Mouse (Mus musculus): ENCODE results near the gene Cadm1. TPM values are rescaled to one million over a fixed set of nuclear protein-coding genes. Genes with fewer than 3 reads are reported as not detected.

Cadm1 gene
- polyA plus RNA-seq, 1 experiment: 1.4 TPM

GRCm38 (mm10) chr9:47687604-47688003 lies 157.6 kb downstream of the Cadm1 start:
- no peak for TF ChIP-seq CTCF (IDR thresholded peaks at IDR 0.05; ENCODE audit: extremely low read depth, insufficient read length, insufficient replicate concordance, low read depth, low read length)
- no peak for TF ChIP-seq POLR2A (IDR thresholded peaks at IDR 0.05; ENCODE audit: low read depth, low read length)
- Histone ChIP-seq H3K4me1 (ENCODE audit: control insufficient read depth, insufficient read depth, insufficient read length, low read length) (no peaks in the 10 kb centered on the region), H3K27me3 (ENCODE audit: control insufficient read depth, insufficient read depth, low read length) (no peaks in the 10 kb centered on the region), H3K27ac (ENCODE audit: insufficient read depth, low read depth, low read length) (no peak overlapping the region), H3K36me3 (ENCODE audit: control insufficient read depth, insufficient read depth, low read length) (no peaks in the 10 kb centered on the region), H3K4me3 (ENCODE audit: low read depth, low read length) (no peak overlapping the region)
- 81% methylated on average over 5 of the region's 5 CpGs for WGBS

GRCm38 (mm10) chr9:47688297-47688696 lies 158.3 kb downstream of the Cadm1 start:
- WGBS: 28% methylated on average over 10 of the region's 10 CpGs
- Histone ChIP-seq H3K27me3 (ENCODE audit: control insufficient read depth, insufficient read depth, low read length) (no peaks in the 10 kb centered on the region), H3K27ac (ENCODE audit: insufficient read depth, low read depth, low read length) (no peak overlapping the region), H3K36me3 (ENCODE audit: control insufficient read depth, insufficient read depth, low read length) (no peaks in the 10 kb centered on the region), H3K4me1 (ENCODE audit: control insufficient read depth, insufficient read depth, insufficient read length, low read length) (no peaks in the 10 kb centered on the region), H3K4me3 (ENCODE audit: low read depth, low read length) (no peak overlapping the region)
- TF ChIP-seq POLR2A (IDR thresholded peaks at IDR 0.05; ENCODE audit: low read depth, low read length) (no peak), CTCF (IDR thresholded peaks at IDR 0.05; ENCODE audit: extremely low read depth, insufficient read length, insufficient replicate concordance, low read depth, low read length) (no peak)

GRCm38 (mm10) chr9:47692911-47693310 lies 162.9 kb downstream of the Cadm1 start:
- Histone ChIP-seq H3K4me1 (ENCODE audit: control insufficient read depth, insufficient read depth, insufficient read length, low read length) (no peaks in the 10 kb centered on the region), H3K27me3 (ENCODE audit: control insufficient read depth, insufficient read depth, low read length) (no peaks in the 10 kb centered on the region), H3K36me3 (ENCODE audit: control insufficient read depth, insufficient read depth, low read length) (no peaks in the 10 kb centered on the region), H3K27ac (ENCODE audit: insufficient read depth, low read depth, low read length) (no peak overlapping the region), H3K4me3 (ENCODE audit: low read depth, low read length) (no peak overlapping the region)
- TF ChIP-seq POLR2A (IDR thresholded peaks at IDR 0.05; ENCODE audit: low read depth, low read length) (no peak), CTCF (IDR thresholded peaks at IDR 0.05; ENCODE audit: extremely low read depth, insufficient read length, insufficient replicate concordance, low read depth, low read length) (no peak)
- 40% methylated on average over 13 of the region's 13 CpGs for WGBS

- 49% methylated on average over 3 of the region's 3 CpGs for WGBS
- TF ChIP-seq CTCF (IDR thresholded peaks at IDR 0.05; ENCODE audit: extremely low read depth, insufficient read length, insufficient replicate concordance, low read depth, low read length) (no peak), POLR2A (IDR thresholded peaks at IDR 0.05; ENCODE audit: low read depth, low read length) (no peak)
- H3K4me1 ChIP-seq (ENCODE audit: control insufficient read depth, insufficient read depth, insufficient read length, low read length): no peaks in the 10 kb centered on the region
Observed at GRCm38 (mm10) chr9:47699026-47699425, 169.1 kb downstream of the Cadm1 start.

GRCm38 (mm10) chr9:47700021-47700420 lies 170.0 kb downstream of the Cadm1 start:
- Histone ChIP-seq H3K36me3 (ENCODE audit: control insufficient read depth, insufficient read depth, low read length) (no peaks in the 10 kb centered on the region), H3K4me1 (ENCODE audit: control insufficient read depth, insufficient read depth, insufficient read length, low read length) (no peaks in the 10 kb centered on the region), H3K4me3 (ENCODE audit: low read depth, low read length) (no peak overlapping the region), H3K27ac (ENCODE audit: insufficient read depth, low read depth, low read length) (no peak overlapping the region), H3K27me3 (ENCODE audit: control insufficient read depth, insufficient read depth, low read length) (no peaks in the 10 kb centered on the region)
- no peak for TF ChIP-seq CTCF (IDR thresholded peaks at IDR 0.05; ENCODE audit: extremely low read depth, insufficient read length, insufficient replicate concordance, low read depth, low read length)
- TF ChIP-seq POLR2A (IDR thresholded peaks at IDR 0.05; ENCODE audit: low read depth, low read length): no peak
- 98% methylated on average over 5 of the region's 5 CpGs for whole genome bisulfite sequencing

More at GRCm38 (mm10) chr9:47699026-47699425, 169.1 kb downstream of the Cadm1 start:
- Histone ChIP-seq H3K27me3 (ENCODE audit: control insufficient read depth, insufficient read depth, low read length) (no peaks in the 10 kb centered on the region), H3K27ac (ENCODE audit: insufficient read depth, low read depth, low read length) (no peak overlapping the region), H3K36me3 (ENCODE audit: control insufficient read depth, insufficient read depth, low read length) (no peaks in the 10 kb centered on the region), H3K4me3 (ENCODE audit: low read depth, low read length) (no peak overlapping the region)

GRCm38 (mm10) chr9:47703026-47703876 lies 173.3 kb downstream of the Cadm1 start:
- WGBS: 70% methylated on average over 19 of the region's 19 CpGs
- Histone ChIP-seq H3K27me3 (ENCODE audit: control insufficient read depth, insufficient read depth, low read length) (no peaks in the 10 kb centered on the region), H3K27ac (ENCODE audit: insufficient read depth, low read depth, low read length) (no peak overlapping the region)

GRCm38 (mm10) chr9:47706341-47706740 lies 176.4 kb downstream of the Cadm1 start:
- Histone ChIP-seq H3K36me3 (ENCODE audit: control insufficient read depth, insufficient read depth, low read length) (no peaks in the 10 kb centered on the region), H3K27me3 (ENCODE audit: control insufficient read depth, insufficient read depth, low read length) (no peaks in the 10 kb centered on the region), H3K4me3 (ENCODE audit: low read depth, low read length) (no peak overlapping the region), H3K27ac (ENCODE audit: insufficient read depth, low read depth, low read length) (no peak overlapping the region), H3K4me1 (ENCODE audit: control insufficient read depth, insufficient read depth, insufficient read length, low read length) (0 out of 2 replicates have a peak, but pooled peaks cover 2% of the 10 kb centered on the region)
- no peak for TF ChIP-seq CTCF (IDR thresholded peaks at IDR 0.05; ENCODE audit: extremely low read depth, insufficient read length, insufficient replicate concordance, low read depth, low read length)
- TF ChIP-seq POLR2A (IDR thresholded peaks at IDR 0.05; ENCODE audit: low read depth, low read length): no peak
- WGBS: 94% methylated on average over 9 of the region's 9 CpGs

More at GRCm38 (mm10) chr9:47703026-47703876, 173.3 kb downstream of the Cadm1 start:
- Histone ChIP-seq H3K4me3 (ENCODE audit: low read depth, low read length) (no peak overlapping the region), H3K4me1 (ENCODE audit: control insufficient read depth, insufficient read depth, insufficient read length, low read length) (0 out of 2 replicates have a peak, but pooled peaks cover 2% of the 10 kb centered on the region), H3K36me3 (ENCODE audit: control insufficient read depth, insufficient read depth, low read length) (no peaks in the 10 kb centered on the region)
- TF ChIP-seq CTCF (IDR thresholded peaks at IDR 0.05; ENCODE audit: extremely low read depth, insufficient read length, insufficient replicate concordance, low read depth, low read length) (no peak), POLR2A (IDR thresholded peaks at IDR 0.05; ENCODE audit: low read depth, low read length) (no peak)
